Mouse (Mus musculus) 3134 (cell line): ENCODE results near the gene Tmc6.
A peak's percentile ranks its signal among the peaks of the same experiment; 100 is the strongest.
"Not testable (repeated sequence)": the region's sequence is repeated elsewhere in the genome, so short reads cannot be mapped to it uniquely, and the experiment has no call there.

ENCODE experiments used
- DNase-seq: peaks from one replicate; pipeline ENCODE4 v3.0.0-alpha.2; 2011; ENCODE audit warnings: low spot score; ENCODE audit not compliant: insufficient read length; ENCODE audit errors: extremely low read depth

The Tmc6 gene

GRCm38 (mm10) chr11:117813867-117814266 is 31.9 kb upstream of the Tmc6 start:
- no peak for DNase-seq

- DNase-seq = peak; percentile 93
Observed at GRCm38 (mm10) chr11:117810401-117811046, 28.5 kb upstream of the Tmc6 start.

- peak; percentile 88 for DNase-seq
Observed at GRCm38 (mm10) chr11:117809407-117810311, 27.7 kb upstream of the Tmc6 start, which contains the start of the genes Gm20708 and Syngr2. Gene Gm20708, plus strand, starts transcription at chr11:117809668. Gene Syngr2, plus strand, starts transcription at chr11:117809668.

GRCm38 (mm10) chr11:117806781-117807180 is 24.8 kb upstream of the Tmc6 start:
- no peak for DNase-seq

GRCm38 (mm10) chr11:117803166-117803688 is 21.2 kb upstream of the Tmc6 start:
- DNase-seq = no peak

GRCm38 (mm10) chr11:117801650-117802049 is 19.7 kb upstream of the Tmc6 start:
- no peak for DNase-seq

- DNase-seq = no peak
Observed at GRCm38 (mm10) chr11:117800038-117800437, 18.0 kb upstream of the Tmc6 start.

GRCm38 (mm10) chr11:117799174-117799573 is 17.2 kb upstream of the Tmc6 start:
- DNase-seq = no peak

- no peak for DNase-seq
Observed at GRCm38 (mm10) chr11:117798160-117798541, 16.2 kb upstream of the Tmc6 start.

GRCm38 (mm10) chr11:117797511-117798159 is 15.6 kb upstream of the Tmc6 start, which contains the start of gene 6030468B19Rik:
Gene 6030468B19Rik, plus strand, starts transcription at chr11:117797660.
- DNase-seq = no peak

GRCm38 (mm10) chr11:117796954-117797353 is 15.0 kb upstream of the Tmc6 start:
- DNase-seq = no peak

- no peak for DNase-seq
Observed at GRCm38 (mm10) chr11:117794035-117794551, 12.1 kb upstream of the Tmc6 start.

- DNase-seq = peak; percentile 80
Observed at GRCm38 (mm10) chr11:117792281-117792888, 10.4 kb upstream of the Tmc6 start.

- no peak for DNase-seq
Observed at GRCm38 (mm10) chr11:117791441-117791761, 9.4 kb upstream of the Tmc6 start.

GRCm38 (mm10) chr11:117790703-117791440 is 8.9 kb upstream of the Tmc6 start:
- DNase-seq = peak; percentile 65

- no peak for DNase-seq
Observed at GRCm38 (mm10) chr11:117790286-117790685, 8.3 kb upstream of the Tmc6 start.

- DNase-seq = not testable (repeated sequence)
Observed at GRCm38 (mm10) chr11:117788481-117788880, 6.5 kb upstream of the Tmc6 start.

GRCm38 (mm10) chr11:117786294-117786693 is 4.3 kb upstream of the Tmc6 start:
- peak; percentile 62 for DNase-seq

- no peak for DNase-seq
Observed at GRCm38 (mm10) chr11:117783683-117784309, 1.8 kb upstream of the Tmc6 start.
